Mouse (Mus musculus): ENCODE data around the gene Fabp6.

DNA sequence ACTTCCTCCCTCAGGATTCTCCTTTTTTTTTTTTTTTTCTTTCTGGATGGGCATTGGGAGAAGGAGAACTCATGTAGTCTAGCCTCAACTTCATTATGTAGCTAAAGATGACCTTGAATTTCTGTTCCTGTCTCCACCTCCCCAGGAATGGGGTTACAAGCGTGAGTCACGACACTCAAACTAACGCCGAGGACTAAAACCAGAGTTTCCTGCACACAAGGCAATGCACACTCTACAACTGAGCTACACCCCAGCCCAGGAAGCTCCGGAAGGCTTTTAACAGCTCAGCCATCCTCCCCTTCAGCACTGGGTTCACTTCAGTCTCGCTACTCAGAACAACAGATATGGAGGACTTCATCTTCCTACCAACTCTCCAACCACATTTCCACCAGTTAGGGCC lies 3.6 kb upstream of the Fabp6 start:
- TF ChIP-seq CTCF (IDR thresholded peaks at IDR 0.05; ENCODE audit: extremely low read depth, insufficient read depth, insufficient read length, insufficient replicate concordance) (no peak), POLR2A (IDR thresholded peaks at IDR 0.05; ENCODE audit: low read depth, low read length) (no peak)

All from spleen, adult 2 months (tissue).